Mouse (Mus musculus): Measurements from ENCODE around the gene Ctla4.

Ctla4 gene

DNA sequence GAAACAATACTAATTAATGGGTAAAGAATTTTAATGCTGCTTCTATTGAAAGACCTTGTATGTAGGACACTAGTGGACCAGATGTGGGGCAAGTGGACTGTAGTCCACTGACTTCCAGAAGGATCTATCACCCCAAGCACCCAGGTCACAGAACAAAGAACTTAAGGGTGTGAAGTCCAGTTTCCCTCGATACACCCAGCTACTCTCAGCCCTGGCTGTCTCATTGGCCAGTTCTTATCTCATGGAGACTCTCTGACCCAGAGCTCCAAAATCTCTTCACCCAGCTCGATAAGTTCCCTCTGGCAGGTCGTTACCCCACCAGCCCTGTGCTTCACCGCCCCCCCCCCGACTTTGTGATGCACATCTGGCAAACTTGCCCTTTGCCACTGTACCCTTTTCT lies 20.8 kb upstream of the Ctla4 start:
- DNase-seq: no peak

DNA sequence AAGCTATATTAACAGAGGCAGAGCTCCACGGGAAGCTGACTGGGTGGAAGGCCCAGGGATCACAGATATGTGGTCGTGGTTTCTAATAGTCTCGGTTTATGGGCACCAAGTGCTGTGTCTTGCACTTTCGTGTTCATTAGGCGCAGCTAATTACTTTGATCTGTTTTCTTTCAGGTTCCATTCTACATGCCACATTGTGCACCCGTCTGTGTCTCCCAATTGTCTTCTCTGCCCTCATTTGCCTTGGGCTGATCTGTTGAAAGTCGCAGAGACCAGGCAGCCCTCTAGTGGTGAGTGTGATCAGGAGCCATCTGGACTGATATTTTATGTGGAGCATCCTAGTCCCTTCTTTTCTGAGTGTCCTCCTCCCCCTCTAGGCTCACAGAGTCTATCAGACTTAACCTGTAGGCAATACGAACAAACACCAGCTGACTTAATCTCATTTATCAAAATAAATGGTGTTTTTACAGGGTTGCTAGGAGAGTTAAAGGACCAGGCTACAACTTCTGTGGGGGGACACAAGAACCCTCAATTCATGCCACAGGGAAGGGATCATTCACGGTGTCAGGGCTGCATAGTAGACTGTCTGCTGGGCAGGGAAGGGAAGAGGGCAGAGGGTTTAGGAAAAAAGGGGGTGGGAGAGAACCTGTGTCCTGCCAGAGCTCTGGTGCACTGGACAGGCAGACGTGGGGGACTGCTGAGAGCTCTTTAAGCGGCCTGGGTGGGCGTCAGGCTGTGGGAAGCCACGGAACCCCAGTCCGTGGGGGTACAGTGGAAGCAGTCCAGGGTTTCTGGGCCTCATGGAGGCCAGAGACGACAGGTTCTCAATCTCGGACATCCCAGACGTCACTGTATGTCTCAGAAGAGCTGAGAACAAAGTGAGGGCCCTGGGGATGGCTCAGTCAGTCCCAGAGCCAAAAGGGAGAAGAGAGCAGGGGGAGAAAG lies 18.2 kb upstream of the Ctla4 start:
- peak; percentile 6 for DNase-seq

DNA sequence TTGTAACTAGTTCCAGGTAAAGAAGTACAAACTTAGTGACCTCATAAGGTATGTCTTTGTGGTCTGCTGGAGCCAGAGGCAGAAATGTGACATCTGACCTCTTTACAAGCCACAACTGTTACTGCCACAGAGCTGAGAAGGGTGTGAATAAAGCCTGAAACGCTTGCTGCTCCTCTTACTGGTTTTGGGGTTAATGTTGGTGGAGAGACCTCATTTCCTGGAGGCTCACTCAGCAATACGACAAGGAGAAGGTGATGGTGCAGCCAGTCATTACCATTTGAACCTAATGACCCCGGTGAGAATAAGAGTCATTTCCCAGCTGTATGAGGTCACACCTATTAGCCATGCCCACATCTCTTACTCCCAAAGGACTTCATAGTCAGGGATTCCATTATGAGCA lies 11.5 kb upstream of the Ctla4 start:
- DNase-seq: no peak

GRCm38 (mm10) chr1:60880116-60880867 lies 6.5 kb upstream of the Ctla4 start:
- DNase-seq: no peak

DNA sequence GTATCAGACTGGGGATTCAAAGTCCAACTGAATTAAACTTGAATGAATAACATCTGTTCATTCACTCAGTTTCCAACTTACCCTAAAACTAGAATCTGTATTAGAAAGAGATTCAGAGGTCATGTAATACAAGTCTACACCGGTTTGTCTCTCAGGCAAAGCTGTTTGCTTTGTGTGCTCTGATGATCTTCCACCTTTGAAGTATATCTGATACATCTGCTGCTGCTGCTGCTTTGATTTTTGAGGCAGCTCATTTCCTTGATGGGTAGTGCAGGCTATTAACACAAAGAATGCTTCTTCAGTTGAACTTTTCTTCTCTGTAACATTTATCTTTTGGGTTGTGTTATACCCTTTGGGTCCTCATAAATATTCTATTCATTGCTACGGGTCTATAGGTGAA lies 4.0 kb upstream of the Ctla4 start:
- no peak for DNase-seq

DNA sequence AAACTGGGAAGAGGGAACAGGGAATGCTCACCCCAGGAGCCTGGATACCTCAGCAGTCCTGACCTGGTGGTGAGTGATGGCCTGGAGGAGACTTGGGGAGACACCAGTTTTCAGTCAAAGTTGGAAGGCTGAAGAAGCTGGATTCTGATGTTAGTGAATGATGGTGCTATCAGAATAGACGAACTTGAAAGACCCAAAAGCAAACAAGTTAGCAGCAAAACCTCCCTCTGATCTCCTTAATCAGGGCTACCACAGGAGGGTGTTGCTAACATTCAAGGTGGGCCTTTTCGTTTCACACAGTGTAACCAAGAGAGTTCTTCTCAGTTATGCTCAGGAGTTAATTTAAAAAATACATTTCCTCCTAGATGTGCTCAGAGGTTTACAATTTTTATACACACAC lies 3.5 kb upstream of the Ctla4 start:
- no peak for DNase-seq

- no peak for DNase-seq
Observed at GRCm38 (mm10) chr1:60884611-60885010, 2.2 kb upstream of the Ctla4 start.

DNA sequence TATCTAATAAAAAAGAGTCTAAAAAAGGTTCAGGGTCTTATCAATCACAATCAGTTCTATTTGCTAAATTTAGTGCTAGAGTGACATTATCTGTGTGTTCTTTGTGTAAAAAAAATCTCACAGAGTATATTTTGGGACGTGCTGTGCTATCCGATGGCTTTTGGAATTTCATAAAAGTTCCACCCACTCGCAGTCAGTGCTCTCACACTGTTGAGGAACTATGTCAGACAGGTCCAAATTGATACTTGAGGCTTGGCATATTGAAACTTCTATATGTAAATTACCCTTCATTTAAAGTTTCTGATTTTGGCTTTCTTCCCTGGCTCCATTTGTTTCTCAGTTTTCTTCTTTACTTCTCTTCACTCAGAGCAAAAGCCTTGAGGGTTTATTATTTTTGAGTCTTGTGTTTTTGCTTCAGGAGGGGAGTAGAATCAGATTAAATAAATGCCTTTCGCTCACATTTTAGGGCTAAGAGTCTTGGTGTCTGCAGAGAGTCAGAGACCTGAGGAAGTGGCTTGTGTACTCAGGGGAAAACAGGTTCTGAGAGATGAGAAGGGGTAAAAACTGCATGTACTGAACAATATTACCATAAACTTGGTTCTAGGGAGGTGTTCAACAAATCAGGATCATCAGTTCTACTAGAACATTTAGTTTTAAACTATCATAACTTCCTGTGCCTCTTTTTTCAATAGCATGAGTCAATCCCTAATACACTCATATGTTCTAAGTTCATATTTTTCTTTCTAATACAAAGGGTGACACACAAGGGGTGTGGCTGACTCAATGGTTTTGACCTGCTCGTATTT lies 11.5 kb downstream of the Ctla4 start:
- no peak for DNase-seq

- DNase-seq: no peak
Observed at GRCm38 (mm10) chr1:60898933-60899210, 12.1 kb downstream of the Ctla4 start.

DNA sequence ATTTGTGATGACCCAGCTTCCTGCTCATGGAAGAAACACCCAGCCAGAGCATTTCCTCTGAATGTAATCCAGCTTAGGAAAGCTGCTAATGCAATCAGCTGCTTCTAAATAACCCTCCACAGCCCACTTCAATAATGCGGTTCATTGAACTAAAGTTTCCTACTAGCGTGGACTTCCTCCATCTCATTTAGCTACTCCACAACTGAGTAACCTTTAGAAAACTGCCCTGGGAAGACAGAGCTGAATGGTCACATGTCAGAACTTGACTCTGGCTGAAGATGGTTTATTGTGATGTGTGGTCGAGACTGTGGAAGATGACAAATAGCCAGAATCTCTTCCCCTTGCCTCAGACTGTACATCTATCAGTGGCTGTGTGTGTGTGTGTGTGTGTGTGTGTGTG lies 12.4 kb downstream of the Ctla4 start:
- no peak for DNase-seq

DNA sequence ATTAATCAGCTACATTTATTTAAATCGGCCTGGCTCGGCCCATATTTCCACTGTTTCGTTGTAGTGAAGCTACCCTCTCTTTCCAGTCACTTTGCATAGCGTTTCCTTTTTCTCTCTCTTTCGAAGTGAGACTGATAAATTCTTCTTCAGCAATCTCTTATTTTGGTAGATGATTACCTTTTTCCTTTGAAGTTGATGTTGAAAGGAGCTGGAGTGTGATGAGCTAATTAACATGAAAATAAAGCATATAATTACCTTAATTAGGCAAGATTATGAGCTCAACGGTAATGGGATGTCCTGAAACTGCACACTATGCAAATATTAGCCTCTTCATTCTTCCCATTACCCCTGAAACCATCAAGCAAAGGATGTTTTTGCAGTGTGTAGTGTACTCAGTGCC lies 15.7 kb downstream of the Ctla4 start:
- no peak for DNase-seq

- DNase-seq: no peak
Observed at GRCm38 (mm10) chr1:60903126-60903525, 16.3 kb downstream of the Ctla4 start.

DNA sequence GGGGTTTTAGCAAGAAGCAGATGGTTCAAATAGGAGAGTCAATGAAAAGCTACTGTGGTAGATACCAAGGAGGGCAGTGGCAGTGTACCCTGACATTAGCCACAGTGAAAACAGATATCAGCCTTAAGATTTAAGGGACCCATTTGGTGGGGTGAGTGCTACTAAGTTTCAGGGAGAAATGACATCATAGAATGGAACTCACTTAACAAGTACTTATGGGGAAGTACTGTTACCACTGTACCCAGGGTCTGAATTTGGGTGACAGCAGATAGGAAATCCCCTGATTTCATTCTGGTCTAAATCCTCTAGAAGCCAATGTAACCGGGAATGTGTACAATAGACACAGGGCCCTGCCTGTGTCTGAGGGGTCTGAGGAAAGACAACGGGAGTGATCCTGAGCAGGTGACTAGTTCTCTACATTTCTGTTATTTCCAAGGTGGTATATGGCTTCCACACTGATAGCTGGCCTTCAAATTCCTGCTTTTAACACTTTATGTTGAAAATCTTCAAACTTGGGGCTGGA lies 17.7 kb downstream of the Ctla4 start:
- no peak for DNase-seq

- DNase-seq: no peak
Observed at GRCm38 (mm10) chr1:60907466-60907865, 20.7 kb downstream of the Ctla4 start.

DNA sequence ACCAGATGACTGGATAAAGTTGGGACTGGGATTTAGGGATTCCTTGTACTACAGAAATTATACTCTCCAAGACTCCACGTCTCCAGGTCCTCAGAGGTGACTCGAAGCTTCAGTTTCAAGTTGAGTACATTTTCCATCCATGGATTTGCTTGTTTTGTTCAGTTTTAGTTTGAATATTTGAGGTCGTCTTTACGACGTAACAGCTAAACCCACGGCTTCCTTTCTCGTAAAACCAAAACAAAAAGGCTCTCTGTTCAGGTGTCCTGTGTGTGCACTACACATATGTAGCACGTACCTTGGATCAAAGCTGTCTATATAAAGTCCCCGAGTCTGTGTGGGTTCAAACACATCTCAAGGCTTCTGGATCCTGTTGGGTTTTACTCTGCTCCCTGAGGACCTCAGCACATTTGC lies 22.0 kb downstream of the Ctla4 start:
- DNase-seq: no peak

- no peak for DNase-seq
Observed at GRCm38 (mm10) chr1:60909746-60910145, 22.9 kb downstream of the Ctla4 start.

DNA sequence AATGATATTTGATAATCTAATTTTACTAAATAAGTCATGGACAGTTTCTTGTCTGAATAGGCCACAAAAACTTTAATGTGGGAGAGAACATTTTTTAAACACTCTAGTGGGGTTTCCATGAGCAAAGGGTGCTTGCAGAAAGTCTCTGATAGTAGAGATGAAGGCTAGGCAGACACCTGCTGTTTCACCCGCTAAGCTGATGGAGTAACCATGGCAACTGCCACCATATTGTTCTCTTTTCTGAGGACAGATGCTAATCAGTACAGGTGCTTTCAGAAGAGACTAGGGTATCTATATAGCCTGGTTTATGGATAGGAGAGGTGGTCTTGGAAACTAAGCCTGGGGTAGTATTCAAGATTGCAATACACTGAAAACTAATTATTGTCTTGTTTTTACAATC lies 24.0 kb downstream of the Ctla4 start:
- no peak for DNase-seq

GRCm38 (mm10) chr1:60911631-60912030 lies 24.8 kb downstream of the Ctla4 start:
- DNase-seq: no peak

DNA sequence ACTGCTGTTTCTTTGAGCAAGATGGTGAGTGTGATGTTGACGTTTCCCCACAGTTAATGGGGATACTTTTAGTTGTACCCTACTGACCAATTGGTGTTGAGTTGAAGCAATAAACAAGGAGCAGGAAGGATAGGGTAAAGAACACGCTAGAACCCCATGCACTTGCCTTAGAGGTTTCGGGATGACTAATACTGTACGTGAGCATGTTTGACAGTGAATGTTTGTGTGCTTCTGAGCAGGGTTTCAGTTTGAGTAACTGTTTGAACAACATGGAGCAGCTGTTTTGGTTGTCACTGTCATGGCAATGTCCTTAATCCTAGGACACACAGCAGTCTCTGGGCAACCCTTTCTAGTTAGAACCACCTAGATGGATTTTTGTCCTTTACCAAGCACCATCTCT lies 26.5 kb downstream of the Ctla4 start:
- DNase-seq: no peak

DNA sequence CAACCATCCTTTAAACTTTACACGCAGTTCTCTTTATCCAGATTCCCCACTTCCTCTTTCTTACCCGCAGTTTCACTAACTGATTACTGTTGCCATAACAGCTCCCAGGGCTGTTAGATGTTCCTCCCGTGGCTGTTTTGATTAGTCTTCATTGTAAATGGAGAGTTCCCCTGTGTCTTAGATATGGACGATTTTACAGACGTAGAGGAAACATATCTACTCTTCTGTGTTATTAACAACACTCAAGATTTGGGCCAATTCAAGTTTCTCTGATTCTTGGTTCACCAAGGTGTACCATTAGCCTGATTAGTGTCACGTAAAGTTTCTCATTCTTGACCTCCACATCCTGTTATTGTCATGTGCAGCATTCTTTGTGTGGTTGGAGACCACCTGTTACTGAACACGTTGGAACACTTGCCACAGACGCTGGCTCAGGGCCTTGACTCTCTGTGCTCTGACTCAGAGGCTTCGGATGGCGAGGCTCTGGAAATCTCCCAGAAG lies 29.5 kb downstream of the Ctla4 start:
- DNase-seq: no peak

DNA sequence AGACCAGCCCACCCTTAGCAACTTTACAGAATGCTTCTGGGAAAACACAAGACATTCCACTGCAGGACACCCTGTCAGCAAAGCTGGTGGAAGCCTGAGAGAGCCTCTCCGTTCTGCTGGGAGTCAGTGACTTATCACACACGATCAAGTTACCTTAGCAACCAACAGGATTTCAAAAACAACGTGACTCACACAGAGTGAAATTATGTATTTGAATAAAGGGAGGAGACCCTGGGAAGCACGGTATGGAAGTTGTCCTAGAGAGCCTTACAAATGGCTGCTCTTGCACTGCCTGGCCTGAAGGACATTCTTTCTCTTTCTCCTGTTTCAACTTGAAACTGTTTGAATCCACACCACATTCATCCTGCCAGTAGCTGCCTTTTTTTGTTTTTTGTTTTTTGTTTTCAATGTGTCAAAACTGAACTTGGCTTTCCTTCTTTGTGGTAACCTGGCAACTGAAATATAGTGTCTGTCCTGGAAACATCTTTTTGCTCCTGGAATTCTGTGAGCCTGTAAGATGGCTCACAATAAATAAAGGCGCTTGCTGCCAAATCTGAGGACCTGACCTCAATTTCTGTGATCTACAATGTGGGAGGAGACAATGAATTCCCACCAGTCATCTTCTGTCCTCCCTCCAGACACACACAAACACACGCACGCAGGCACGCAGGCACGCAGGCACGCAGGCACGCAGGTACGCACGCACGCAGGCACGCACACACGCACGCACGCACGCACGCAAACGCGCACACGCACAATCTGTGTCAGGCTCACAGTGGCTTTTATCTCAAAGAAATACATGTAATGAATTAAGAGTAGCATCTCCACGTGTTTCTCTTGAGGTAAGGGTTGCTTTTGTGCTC lies 33.9 kb downstream of the Ctla4 start:
- DNase-seq: no peak

GRCm38 (mm10) chr1:60929036-60929435 lies 42.2 kb downstream of the Ctla4 start:
- DNase-seq: no peak
